Mouse (Mus musculus) megakaryocyte, embryonic 14.5 days (primary cell): ENCODE results near the gene Gm20388.

Experiments used
- FLI1 ChIP-seq: IDR thresholded peaks from 2 replicates; pipeline ENCODE4 v1.6.1; 2012; ENCODE audit warnings: low read length, inconsistent platforms, mixed read lengths
- GATA1 ChIP-seq: IDR thresholded peaks from 3 replicates; pipeline ENCODE4 v1.6.1; 2012; ENCODE audit warnings: mixed read lengths, low read length, inconsistent platforms, borderline replicate concordance

- TF ChIP-seq GATA1 (no peak), FLI1 (no peak)
These were observed 4166.7 kb downstream of the Gm20388 start for GRCm38 (mm10) chr8:124077377-124077776.
